Mouse (Mus musculus): ENCODE measurements around the gene Eid3. TPM values are rescaled to one million over a fixed set of nuclear protein-coding genes. Genes with fewer than 3 reads are reported as not detected.

The Eid3 gene
- 0.20 and 0.35 TPM in 2 replicates for polyA plus RNA-seq (2014; fragmentation: Nextera tagmentation; extraction: Ambion mirVana)

GRCm38 (mm10) chr10:82866356-82866755 lies at the start of gene Eid3:
Eid3 (plus strand) TSS chr10:82866626.
- Histone ChIP-seq H3K4me3 (ENCODE audit: control insufficient read depth in 1 of 2, insufficient read depth in 1 of 2, low read depth in 1 of 2, low read length in 2 of 2) (no peak within 1 kb of the TSS), H3K4me1 (ENCODE audit: control insufficient read depth in 2 of 2, insufficient read depth in 2 of 2, low read length in 2 of 2) (peaks cover 7 to 32% of the 10 kb centered on the region in 2 experiments), H3K27me3 (ENCODE audit: control insufficient read depth, insufficient read depth, low read length) (no peaks in the 10 kb centered on the region), H3K36me3 (ENCODE audit: control insufficient read depth, insufficient read depth, low read length) (peaks cover 49% of the 10 kb centered on the region), H3K4me2 (ENCODE audit: low read length) (no peak within 1 kb of the TSS), H3K9me3 (ENCODE audit: control insufficient read depth, low read length) (no peaks in the 10 kb centered on the region), H3K9ac (ENCODE audit: low read length) (no peak within 1 kb of the TSS), H3K27ac (replicated peaks in 1 of 2; ENCODE audit: control insufficient read depth in 1 of 2, insufficient read depth in 1 of 2, low read depth in 2 of 2, low read length in 2 of 2) (no peak within 1 kb of the TSS)
- no peak for ATAC-seq (ENCODE audit: insufficient number of reproducible peaks, insufficient read depth, low FRiP score, low read depth)
- WGBS = 69% methylated on average over 9 of the region's 9 CpGs

- H3K9me3 ChIP-seq (ENCODE audit: control insufficient read depth, low read length) = no peaks in the 10 kb centered on the region
- H3K27ac ChIP-seq (replicated peaks in 1 of 2; ENCODE audit: control insufficient read depth in 1 of 2, insufficient read depth in 1 of 2, low read depth in 2 of 2, low read length in 2 of 2) = no peak overlapping the region
- H3K4me3 ChIP-seq (ENCODE audit: control insufficient read depth in 1 of 2, insufficient read depth in 1 of 2, low read depth in 1 of 2, low read length in 2 of 2) = no peak overlapping the region
- H3K4me1 ChIP-seq (ENCODE audit: control insufficient read depth in 2 of 2, insufficient read depth in 2 of 2, low read length in 2 of 2) = peaks cover 8 to 11% of the 10 kb centered on the region in 2 experiments; a peak in 3 of 4 replicates
- H3K4me2 ChIP-seq (ENCODE audit: low read length) = no peak overlapping the region
- no peaks in the 10 kb centered on the region for H3K27me3 ChIP-seq (ENCODE audit: control insufficient read depth, insufficient read depth, low read length)
- H3K9ac ChIP-seq (ENCODE audit: low read length) = no peak overlapping the region
- no peak for ATAC-seq (ENCODE audit: insufficient number of reproducible peaks, insufficient read depth, low FRiP score, low read depth)
- 85% methylated on average over 3 of the region's 3 CpGs for WGBS
- H3K36me3 ChIP-seq (ENCODE audit: control insufficient read depth, insufficient read depth, low read length) = no peaks in the 10 kb centered on the region
Observed at GRCm38 (mm10) chr10:82817514-82817913, 48.9 kb upstream of the Eid3 start.

- H3K9ac ChIP-seq (ENCODE audit: low read length) = no peak overlapping the region
- no peak for ATAC-seq (ENCODE audit: insufficient number of reproducible peaks, insufficient read depth, low FRiP score, low read depth)
- H3K4me1 ChIP-seq (ENCODE audit: control insufficient read depth in 2 of 2, insufficient read depth in 2 of 2, low read length in 2 of 2) = peaks cover 8 to 11% of the 10 kb centered on the region in 2 experiments; a peak in 3 of 4 replicates
- H3K36me3 ChIP-seq (ENCODE audit: control insufficient read depth, insufficient read depth, low read length) = no peaks in the 10 kb centered on the region
- no peak overlapping the region for H3K27ac ChIP-seq (replicated peaks in 1 of 2; ENCODE audit: control insufficient read depth in 1 of 2, insufficient read depth in 1 of 2, low read depth in 2 of 2, low read length in 2 of 2)
- WGBS = 61% methylated on average over 9 of the region's 9 CpGs
- no peaks in the 10 kb centered on the region for H3K27me3 ChIP-seq (ENCODE audit: control insufficient read depth, insufficient read depth, low read length)
- no peak overlapping the region for H3K4me2 ChIP-seq (ENCODE audit: low read length)
- no peak overlapping the region for H3K4me3 ChIP-seq (ENCODE audit: control insufficient read depth in 1 of 2, insufficient read depth in 1 of 2, low read depth in 1 of 2, low read length in 2 of 2)
- no peaks in the 10 kb centered on the region for H3K9me3 ChIP-seq (ENCODE audit: control insufficient read depth, low read length)
Observed at GRCm38 (mm10) chr10:82817936-82818335, 48.5 kb upstream of the Eid3 start.

GRCm38 (mm10) chr10:82818661-82819060 lies 47.8 kb upstream of the Eid3 start:
- no peak overlapping the region for H3K4me2 ChIP-seq (ENCODE audit: low read length)
- H3K27me3 ChIP-seq (ENCODE audit: control insufficient read depth, insufficient read depth, low read length) = no peaks in the 10 kb centered on the region
- no peaks in the 10 kb centered on the region for H3K9me3 ChIP-seq (ENCODE audit: control insufficient read depth, low read length)
- H3K4me1 ChIP-seq (ENCODE audit: control insufficient read depth in 2 of 2, insufficient read depth in 2 of 2, low read length in 2 of 2) = peaks cover 8 to 11% of the 10 kb centered on the region in 2 experiments; a peak in 3 of 4 replicates
- ATAC-seq (ENCODE audit: insufficient number of reproducible peaks, insufficient read depth, low FRiP score, low read depth) = no peak
- WGBS = 77% methylated on average over 6 of the region's 6 CpGs
- H3K27ac ChIP-seq (replicated peaks in 1 of 2; ENCODE audit: control insufficient read depth in 1 of 2, insufficient read depth in 1 of 2, low read depth in 2 of 2, low read length in 2 of 2) = no peak overlapping the region
- H3K4me3 ChIP-seq (ENCODE audit: control insufficient read depth in 1 of 2, insufficient read depth in 1 of 2, low read depth in 1 of 2, low read length in 2 of 2) = no peak overlapping the region
- H3K36me3 ChIP-seq (ENCODE audit: control insufficient read depth, insufficient read depth, low read length) = no peaks in the 10 kb centered on the region
- H3K9ac ChIP-seq (ENCODE audit: low read length) = no peak overlapping the region

- H3K9me3 ChIP-seq (ENCODE audit: control insufficient read depth, low read length) = no peaks in the 10 kb centered on the region
- H3K4me1 ChIP-seq (ENCODE audit: control insufficient read depth in 2 of 2, insufficient read depth in 2 of 2, low read length in 2 of 2) = no peaks in the 10 kb centered on the region
- WGBS = 77% methylated on average over 14 of the region's 14 CpGs
- no peak for ATAC-seq (ENCODE audit: insufficient number of reproducible peaks, insufficient read depth, low FRiP score, low read depth)
- H3K27me3 ChIP-seq (ENCODE audit: control insufficient read depth, insufficient read depth, low read length) = no peaks in the 10 kb centered on the region
- H3K9ac ChIP-seq (ENCODE audit: low read length) = no peak overlapping the region
- no peaks in the 10 kb centered on the region for H3K36me3 ChIP-seq (ENCODE audit: control insufficient read depth, insufficient read depth, low read length)
- H3K4me2 ChIP-seq (ENCODE audit: low read length) = no peak overlapping the region
- no peak overlapping the region for H3K4me3 ChIP-seq (ENCODE audit: control insufficient read depth in 1 of 2, insufficient read depth in 1 of 2, low read depth in 1 of 2, low read length in 2 of 2)
- no peak overlapping the region for H3K27ac ChIP-seq (replicated peaks in 1 of 2; ENCODE audit: control insufficient read depth in 1 of 2, insufficient read depth in 1 of 2, low read depth in 2 of 2, low read length in 2 of 2)
Observed at GRCm38 (mm10) chr10:82823108-82823778, 43.2 kb upstream of the Eid3 start.

- no peaks in the 10 kb centered on the region for H3K4me1 ChIP-seq (ENCODE audit: control insufficient read depth in 2 of 2, insufficient read depth in 2 of 2, low read length in 2 of 2)
- no peaks in the 10 kb centered on the region for H3K9me3 ChIP-seq (ENCODE audit: control insufficient read depth, low read length)
- no peak overlapping the region for H3K4me2 ChIP-seq (ENCODE audit: low read length)
- no peak overlapping the region for H3K4me3 ChIP-seq (ENCODE audit: control insufficient read depth in 1 of 2, insufficient read depth in 1 of 2, low read depth in 1 of 2, low read length in 2 of 2)
- no peak overlapping the region for H3K9ac ChIP-seq (ENCODE audit: low read length)
- H3K27ac ChIP-seq (replicated peaks in 1 of 2; ENCODE audit: control insufficient read depth in 1 of 2, insufficient read depth in 1 of 2, low read depth in 2 of 2, low read length in 2 of 2) = no peak overlapping the region
- ATAC-seq (ENCODE audit: insufficient number of reproducible peaks, insufficient read depth, low FRiP score, low read depth) = no peak
- no peaks in the 10 kb centered on the region for H3K27me3 ChIP-seq (ENCODE audit: control insufficient read depth, insufficient read depth, low read length)
- WGBS = 67% methylated on average over 5 of the region's 5 CpGs
- H3K36me3 ChIP-seq (ENCODE audit: control insufficient read depth, insufficient read depth, low read length) = no peaks in the 10 kb centered on the region
Observed at GRCm38 (mm10) chr10:82823779-82824177, 42.6 kb upstream of the Eid3 start.

GRCm38 (mm10) chr10:82824541-82824940 lies 41.9 kb upstream of the Eid3 start:
- H3K9me3 ChIP-seq (ENCODE audit: control insufficient read depth, low read length) = no peaks in the 10 kb centered on the region
- ATAC-seq (ENCODE audit: insufficient number of reproducible peaks, insufficient read depth, low FRiP score, low read depth) = no peak
- no peak overlapping the region for H3K9ac ChIP-seq (ENCODE audit: low read length)
- no peak overlapping the region for H3K27ac ChIP-seq (replicated peaks in 1 of 2; ENCODE audit: control insufficient read depth in 1 of 2, insufficient read depth in 1 of 2, low read depth in 2 of 2, low read length in 2 of 2)
- H3K36me3 ChIP-seq (ENCODE audit: control insufficient read depth, insufficient read depth, low read length) = no peaks in the 10 kb centered on the region
- H3K4me1 ChIP-seq (ENCODE audit: control insufficient read depth in 2 of 2, insufficient read depth in 2 of 2, low read length in 2 of 2) = no peaks in the 10 kb centered on the region
- no peak overlapping the region for H3K4me3 ChIP-seq (ENCODE audit: control insufficient read depth in 1 of 2, insufficient read depth in 1 of 2, low read depth in 1 of 2, low read length in 2 of 2)
- no peaks in the 10 kb centered on the region for H3K27me3 ChIP-seq (ENCODE audit: control insufficient read depth, insufficient read depth, low read length)
- 25% methylated on average over 10 of the region's 10 CpGs for WGBS
- H3K4me2 ChIP-seq (ENCODE audit: low read length) = 0 out of 2 replicates have a peak overlapping the region, but pooled peaks have one; percentile 19

GRCm38 (mm10) chr10:82826516-82826915 lies 39.9 kb upstream of the Eid3 start:
- no peak for ATAC-seq (ENCODE audit: insufficient number of reproducible peaks, insufficient read depth, low FRiP score, low read depth)
- Histone ChIP-seq H3K27me3 (ENCODE audit: control insufficient read depth, insufficient read depth, low read length) (no peaks in the 10 kb centered on the region), H3K27ac (replicated peaks in 1 of 2; ENCODE audit: control insufficient read depth in 1 of 2, insufficient read depth in 1 of 2, low read depth in 2 of 2, low read length in 2 of 2) (no peak overlapping the region), H3K4me3 (ENCODE audit: control insufficient read depth in 1 of 2, insufficient read depth in 1 of 2, low read depth in 1 of 2, low read length in 2 of 2) (no peak overlapping the region), H3K36me3 (ENCODE audit: control insufficient read depth, insufficient read depth, low read length) (no peaks in the 10 kb centered on the region), H3K4me1 (ENCODE audit: control insufficient read depth in 2 of 2, insufficient read depth in 2 of 2, low read length in 2 of 2) (no peaks in the 10 kb centered on the region), H3K4me2 (ENCODE audit: low read length) (no peak overlapping the region), H3K9me3 (ENCODE audit: control insufficient read depth, low read length) (no peaks in the 10 kb centered on the region), H3K9ac (ENCODE audit: low read length) (no peak overlapping the region)
- 61% methylated on average over 6 of the region's 6 CpGs for WGBS

Measured in heart, embryonic 14.5 days (tissue).